Mouse (Mus musculus) liver, embryonic 16.5 days (tissue): Measurements from ENCODE around the gene Tbc1d22b. TPM values are rescaled to one million over a fixed set of nuclear protein-coding genes. Genes with fewer than 3 reads are reported as not detected.
A peak's percentile ranks its signal among the peaks of the same experiment; 100 is the strongest.

Experiments used
- ATAC-seq: fragments of 200-750 bp; cut with Nextera tagmentation; 2 replicates; pipeline ENCODE4 v1.8.0; 2017; ENCODE audit warnings: low read depth, mild to moderate bottlenecking, moderate number of reproducible peaks, moderate library complexity
- H3K27ac ChIP-seq: fragments of 300-500 bp; sonication (generic); 2 replicates; pipeline ENCODE4 v1.5.1; 2014; ENCODE audit warnings: mild to moderate bottlenecking, low read length
- H3K27me3 ChIP-seq: fragments of 300-500 bp; sonication (generic); 2 replicates; pipeline ENCODE4 v1.6.1; 2014; ENCODE audit warnings: low read depth, low read length, mixed read lengths; ENCODE audit not compliant: control insufficient read depth, insufficient read depth
- H3K36me3 ChIP-seq: fragments of 300-500 bp; sonication (generic); 2 replicates; pipeline ENCODE4 v1.6.1; 2014; ENCODE audit warnings: mild to moderate bottlenecking; ENCODE audit not compliant: control insufficient read depth, insufficient read depth
- H3K4me1 ChIP-seq: fragments of 300-500 bp; sonication (generic); 2 replicates; pipeline ENCODE4 v1.6.1; 2014; ENCODE audit warnings: low read depth, low read length, mixed read lengths; ENCODE audit not compliant: control insufficient read depth
- H3K4me2 ChIP-seq: fragments of 300-500 bp; sonication (generic); 2 replicates; pipeline ENCODE4 v1.6.1; 2014; ENCODE audit warnings: low read depth, low read length, mixed read lengths
- H3K4me3 ChIP-seq: fragments of 300-500 bp; sonication (generic); 2 replicates; pipeline ENCODE4 v1.5.1; 2014; ENCODE audit warnings: low read depth, mild to moderate bottlenecking, low read length
- H3K9ac ChIP-seq: fragments of 300-500 bp; sonication (generic); 2 replicates; pipeline ENCODE4 v1.6.1; 2014; ENCODE audit warnings: low read depth, low read length
- H3K9me3 ChIP-seq: fragments of 300-500 bp; sonication (generic); replicated peaks from 2 replicates; pipeline ENCODE4 v1.6.1; 2016; ENCODE audit warnings: low read length; ENCODE audit not compliant: control insufficient read depth
- WGBS: fragments of 180-500 bp; shearing (Covaris S2); extraction: QIAGEN DNeasy Blood & Tissue Kit; methylation state at CpG from one replicate; pipeline ENCODE4 v1.1.7; 2014; ENCODE audit not compliant: insufficient replicate concordance; 5-methylcytosine and 5-hydroxymethylcytosine counted together
- polyA plus RNA-seq: library from polyadenylated mRNA; unstranded; fragments of >200 nt; fragmentation: Nextera tagmentation; extraction: Ambion mirVana; gene quantifications from 2 replicates; pipeline ENCODE4 v1.2.1, GENCODE M21; 2015

Gene Tbc1d22b
- polyA plus RNA-seq, 1 experiment from 2014 or later = 2.7 TPM

DNA sequence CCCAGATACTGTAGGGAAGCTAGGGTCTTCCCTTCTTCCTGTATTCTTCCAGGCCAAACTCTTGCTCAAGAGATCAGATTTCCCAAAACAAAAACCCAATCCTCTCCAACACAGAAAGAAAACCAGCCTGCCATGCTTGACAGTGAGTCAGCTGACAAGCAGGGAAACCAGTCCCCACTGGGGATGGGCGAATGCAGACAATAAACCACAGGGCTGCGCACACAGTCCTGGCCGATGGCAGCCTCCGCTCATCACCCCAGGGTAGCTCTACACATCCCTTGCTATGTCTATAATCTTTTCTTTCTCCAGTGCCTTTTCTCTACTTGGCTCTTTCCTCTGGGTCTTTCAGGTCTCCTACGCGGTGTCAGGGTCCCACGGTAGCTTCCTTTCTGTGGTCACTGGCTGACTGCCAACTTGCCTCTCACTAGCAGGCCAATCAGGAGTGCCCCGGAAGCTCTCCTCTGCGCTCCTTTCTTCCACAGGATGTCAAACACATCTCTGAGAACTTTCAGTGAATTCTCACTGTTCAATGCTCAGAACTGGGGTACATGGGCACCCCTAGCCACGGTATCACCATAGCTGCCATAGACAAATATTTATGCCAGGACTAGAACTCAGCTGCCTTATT is 17.7 kb upstream of the Tbc1d22b start:
- H3K4me2 ChIP-seq = no peak overlapping the region
- H3K9me3 ChIP-seq = no peaks in the 10 kb centered on the region
- no peak overlapping the region for H3K27ac ChIP-seq
- 18% methylated on average over 10 of the region's 10 CpGs for WGBS
- H3K27me3 ChIP-seq = no peaks in the 10 kb centered on the region
- H3K4me1 ChIP-seq = no peaks in the 10 kb centered on the region
- no peak overlapping the region for H3K4me3 ChIP-seq
- H3K9ac ChIP-seq = no peak overlapping the region
- no peak for ATAC-seq
- no peaks in the 10 kb centered on the region for H3K36me3 ChIP-seq

GRCm38 (mm10) chr17:29533866-29534265 is 15.7 kb upstream of the Tbc1d22b start:
- H3K9me3 ChIP-seq = no peaks in the 10 kb centered on the region
- H3K9ac ChIP-seq = no peak overlapping the region
- no peak for ATAC-seq
- no peaks in the 10 kb centered on the region for H3K27me3 ChIP-seq
- no peak overlapping the region for H3K4me2 ChIP-seq
- no peak overlapping the region for H3K4me3 ChIP-seq
- H3K27ac ChIP-seq = no peak overlapping the region
- H3K36me3 ChIP-seq = no peaks in the 10 kb centered on the region
- WGBS = 57% methylated on average over 11 of the region's 11 CpGs
- no peaks in the 10 kb centered on the region for H3K4me1 ChIP-seq

DNA sequence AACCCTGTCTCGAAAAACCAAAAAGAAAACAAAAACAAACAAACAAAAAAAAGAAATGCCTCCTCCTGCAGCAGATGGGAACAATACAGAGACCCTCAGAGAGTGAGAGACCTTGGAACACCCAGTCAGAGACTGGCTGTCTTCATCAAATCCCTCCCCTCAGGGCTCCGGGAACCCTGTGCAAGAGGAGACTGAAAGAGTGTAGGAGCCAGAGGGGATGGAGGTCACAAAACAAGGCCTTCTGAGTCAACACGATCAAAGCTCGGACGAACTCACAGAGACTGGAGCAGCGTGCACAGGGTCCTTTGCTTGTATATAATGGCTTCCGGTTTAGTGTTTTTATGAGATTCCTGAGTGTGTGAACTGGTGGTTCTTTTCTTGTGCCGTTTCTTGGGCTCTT is 9.2 kb upstream of the Tbc1d22b start:
- Histone ChIP-seq H3K9me3 (no peaks in the 10 kb centered on the region), H3K4me3 (no peak overlapping the region), H3K36me3 (no peaks in the 10 kb centered on the region), H3K9ac (no peak overlapping the region), H3K4me1 (no peaks in the 10 kb centered on the region), H3K4me2 (no peak overlapping the region), H3K27ac (no peak overlapping the region), H3K27me3 (no peaks in the 10 kb centered on the region)
- ATAC-seq = no peak
- 69% methylated on average over 8 of the region's 8 CpGs for WGBS

GRCm38 (mm10) chr17:29541419-29541818 is 8.2 kb upstream of the Tbc1d22b start:
- Histone ChIP-seq H3K4me3 (no peak overlapping the region), H3K9me3 (no peaks in the 10 kb centered on the region), H3K4me1 (no peaks in the 10 kb centered on the region), H3K27ac (no peak overlapping the region), H3K36me3 (no peaks in the 10 kb centered on the region), H3K27me3 (no peaks in the 10 kb centered on the region), H3K4me2 (no peak overlapping the region), H3K9ac (no peak overlapping the region)
- 59% methylated on average over 14 of the region's 14 CpGs for WGBS
- peak; percentile 64 for ATAC-seq

GRCm38 (mm10) chr17:29542831-29543690 is 6.5 kb upstream of the Tbc1d22b start:
- WGBS = 71% methylated on average over 19 of the region's 19 CpGs
- no peak overlapping the region for H3K9ac ChIP-seq
- no peak overlapping the region for H3K4me3 ChIP-seq
- no peak for ATAC-seq
- no peaks in the 10 kb centered on the region for H3K4me1 ChIP-seq
- H3K4me2 ChIP-seq = no peak overlapping the region
- H3K27ac ChIP-seq = no peak overlapping the region
- no peaks in the 10 kb centered on the region for H3K36me3 ChIP-seq
- no peaks in the 10 kb centered on the region for H3K9me3 ChIP-seq
- no peaks in the 10 kb centered on the region for H3K27me3 ChIP-seq

DNA sequence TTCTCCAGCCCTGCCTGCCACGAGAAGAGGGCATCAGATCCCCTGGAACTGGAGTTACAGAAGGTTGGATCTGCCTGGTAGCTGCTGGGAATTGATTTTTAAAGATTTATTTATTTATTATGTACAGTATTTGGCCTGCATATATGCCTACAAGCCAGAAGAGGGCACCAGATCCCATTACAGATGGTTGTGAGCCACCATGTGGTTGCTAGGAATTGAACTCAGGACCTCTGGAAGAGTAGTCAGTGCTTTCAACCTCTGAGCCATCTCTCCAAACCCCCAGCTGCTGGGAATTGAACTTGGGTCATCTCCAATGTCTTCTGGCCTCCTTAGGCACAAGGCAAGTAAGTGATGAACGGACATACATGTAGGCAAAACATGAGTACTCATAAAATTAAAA is 5.5 kb upstream of the Tbc1d22b start:
- H3K4me2 ChIP-seq = no peak overlapping the region
- no peaks in the 10 kb centered on the region; the same call in 1 of the 2 replicates for H3K4me1 ChIP-seq
- no peaks in the 10 kb centered on the region for H3K9me3 ChIP-seq
- no peak for ATAC-seq
- no peaks in the 10 kb centered on the region for H3K36me3 ChIP-seq
- no peaks in the 10 kb centered on the region for H3K27me3 ChIP-seq
- 58% methylated on average over 2 of the region's 2 CpGs for WGBS
- no peak overlapping the region for H3K9ac ChIP-seq
- H3K4me3 ChIP-seq = no peak overlapping the region
- no peak overlapping the region for H3K27ac ChIP-seq

DNA sequence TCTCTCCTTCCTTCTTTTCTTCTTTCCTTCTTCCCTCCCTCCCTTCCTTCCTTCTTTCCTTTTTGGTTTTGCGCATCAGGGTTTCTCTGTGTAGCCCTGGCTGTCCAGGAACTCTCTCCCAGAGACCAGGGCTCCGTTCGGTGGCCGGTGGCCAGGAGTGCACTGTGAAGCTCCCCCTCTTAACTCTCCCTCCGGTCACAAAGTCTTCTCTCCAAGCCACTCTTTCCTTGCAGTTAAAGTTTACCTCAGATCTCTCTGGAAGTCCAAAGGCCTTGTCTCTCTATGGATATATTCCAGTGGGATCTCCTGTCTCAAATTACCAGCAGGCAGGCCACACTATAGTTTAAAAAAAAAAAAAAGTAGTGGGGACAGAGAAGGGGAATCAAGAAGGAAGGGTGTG is 4.3 kb upstream of the Tbc1d22b start:
- no peaks in the 10 kb centered on the region for H3K36me3 ChIP-seq
- no peaks in the 10 kb centered on the region for H3K27me3 ChIP-seq
- peaks cover 4% of the 10 kb centered on the region for H3K4me1 ChIP-seq
- H3K4me3 ChIP-seq = no peak overlapping the region
- no peak for ATAC-seq
- H3K9me3 ChIP-seq = no peaks in the 10 kb centered on the region
- H3K9ac ChIP-seq = no peak overlapping the region
- no peak overlapping the region for H3K4me2 ChIP-seq
- WGBS = 81% methylated on average over 5 of the region's 5 CpGs
- H3K27ac ChIP-seq = no peak overlapping the region

GRCm38 (mm10) chr17:29548494-29548893 is 1.1 kb upstream of the Tbc1d22b start:
- WGBS = 41% methylated on average over 3 of the region's 3 CpGs
- no peak for ATAC-seq

GRCm38 (mm10) chr17:29548994-29549393 is 591 bp upstream of the Tbc1d22b start:
- 26% methylated on average over 8 of the region's 8 CpGs for WGBS
- no peak for ATAC-seq

More at GRCm38 (mm10) chr17:29548494-29548893, 1.1 kb upstream of the Tbc1d22b start:
- Histone ChIP-seq H3K4me2 (no peak overlapping the region), H3K36me3 (no peaks in the 10 kb centered on the region), H3K4me3 (no peak overlapping the region), H3K9ac (no peak overlapping the region), H3K27me3 (no peaks in the 10 kb centered on the region), H3K9me3 (no peaks in the 10 kb centered on the region), H3K27ac (no peak overlapping the region), H3K4me1 (peaks cover 15% of the 10 kb centered on the region)

More at GRCm38 (mm10) chr17:29548994-29549393, 591 bp upstream of the Tbc1d22b start:
- Histone ChIP-seq H3K4me3 (no peak overlapping the region; the same call in 1 of the 2 replicates), H3K4me1 (peaks cover 15% of the 10 kb centered on the region), H3K9ac (no peak overlapping the region), H3K27me3 (no peaks in the 10 kb centered on the region), H3K9me3 (no peaks in the 10 kb centered on the region), H3K4me2 (peak overlapping the region; percentile 83), H3K27ac (no peak overlapping the region), H3K36me3 (no peaks in the 10 kb centered on the region)
